Mouse (Mus musculus): ENCODE measurements at regions not wholly inside any gene's neighbourhood (a gene's known extent, or its start where the extent isn't known, plus 50 kb on each side); places are given as distances from the start of the nearest gene placed in this dataset.
A peak's percentile ranks its signal among the peaks of the same experiment; 100 is the strongest.

GRCm38 (mm10) chr4:5206394-5207099 lies 413.4 kb upstream of the Impad1 start:
- no peak for TF ChIP-seq POLR2A (IDR thresholded peaks at IDR 0.05; ENCODE audit: borderline replicate concordance, extremely low read depth, insufficient read depth, insufficient read length)
- H3K4me2 ChIP-seq (replicated peaks; ENCODE audit: low read depth, low read length, severe bottlenecking) = no peak overlapping the region

GRCm38 (mm10) chr4:5205328-5206208 lies 412.4 kb upstream of the Impad1 start:
- no peak for TF ChIP-seq POLR2A (IDR thresholded peaks at IDR 0.05; ENCODE audit: borderline replicate concordance, extremely low read depth, insufficient read depth, insufficient read length)
- Histone ChIP-seq H3K4me3 (replicated peaks; ENCODE audit: low read length) (no peak overlapping the region), H3K4me1 (ENCODE audit: control insufficient read depth, insufficient read depth, low read length) (0 out of 2 replicates have a peak, but pooled peaks cover 4% of the 10 kb centered on the region), H3K4me2 (replicated peaks; ENCODE audit: low read depth, low read length, severe bottlenecking) (no peak overlapping the region), H3K9me3 (ENCODE audit: control insufficient read depth, low read length) (no peaks in the 10 kb centered on the region), H3K36me3 (ENCODE audit: control insufficient read depth, insufficient read depth, low read length) (no peaks in the 10 kb centered on the region), H3K27ac (replicated peaks; ENCODE audit: low read depth, low read length) (no peak overlapping the region), H3K9ac (ENCODE audit: low read depth, low read length, severe bottlenecking) (no peak overlapping the region), H3K27me3 (ENCODE audit: control insufficient read depth, insufficient read depth, low read length) (no peaks in the 10 kb centered on the region)
- DNase-seq (ENCODE audit: low spot score) (peak; percentile 9), ATAC-seq (ENCODE audit: low FRiP score, low read depth) (0 out of 2 replicates have a peak, but pooled peaks have one; percentile 53)
- 33% methylated on average over 7 of the region's 7 CpGs for WGBS

More at GRCm38 (mm10) chr4:5206394-5207099, 413.4 kb upstream of the Impad1 start:
- WGBS = 44% methylated on average over 1 of the region's 1 CpGs
- Histone ChIP-seq H3K27ac (replicated peaks; ENCODE audit: low read depth, low read length) (no peak overlapping the region), H3K36me3 (ENCODE audit: control insufficient read depth, insufficient read depth, low read length) (no peaks in the 10 kb centered on the region), H3K4me3 (replicated peaks; ENCODE audit: low read length) (no peak overlapping the region), H3K9ac (ENCODE audit: low read depth, low read length, severe bottlenecking) (no peak overlapping the region), H3K4me1 (ENCODE audit: control insufficient read depth, insufficient read depth, low read length) (0 out of 2 replicates have a peak, but pooled peaks cover 4% of the 10 kb centered on the region), H3K9me3 (ENCODE audit: control insufficient read depth, low read length) (no peaks in the 10 kb centered on the region), H3K27me3 (ENCODE audit: control insufficient read depth, insufficient read depth, low read length) (no peaks in the 10 kb centered on the region)
- ATAC-seq (ENCODE audit: low FRiP score, low read depth) = no peak
- no peak for DNase-seq (ENCODE audit: low spot score)

- H3K9ac ChIP-seq (ENCODE audit: low read depth, low read length, severe bottlenecking) = no peak overlapping the region
- DNase-seq (ENCODE audit: low spot score) (no peak), ATAC-seq (ENCODE audit: low FRiP score, low read depth) (no peak)
- no peaks in the 10 kb centered on the region for H3K27me3 ChIP-seq (ENCODE audit: control insufficient read depth, insufficient read depth, low read length)
- no peak overlapping the region for H3K4me3 ChIP-seq (replicated peaks; ENCODE audit: low read length)
- no peaks in the 10 kb centered on the region for H3K9me3 ChIP-seq (ENCODE audit: control insufficient read depth, low read length)
- H3K27ac ChIP-seq (replicated peaks; ENCODE audit: low read depth, low read length) = no peak overlapping the region
- H3K4me2 ChIP-seq (replicated peaks; ENCODE audit: low read depth, low read length, severe bottlenecking) = no peak overlapping the region
- H3K4me1 ChIP-seq (ENCODE audit: control insufficient read depth, insufficient read depth, low read length) = no peaks in the 10 kb centered on the region
- H3K36me3 ChIP-seq (ENCODE audit: control insufficient read depth, insufficient read depth, low read length) = no peaks in the 10 kb centered on the region
- 58% methylated on average over 3 of the region's 3 CpGs for WGBS
- TF ChIP-seq POLR2A (IDR thresholded peaks at IDR 0.05; ENCODE audit: borderline replicate concordance, extremely low read depth, insufficient read depth, insufficient read length) = no peak
These were observed 401.1 kb upstream of the Impad1 start for GRCm38 (mm10) chr4:5194272-5194671.

- Histone ChIP-seq H3K4me1 (ENCODE audit: control insufficient read depth, insufficient read depth, low read length) (no peaks in the 10 kb centered on the region), H3K27me3 (ENCODE audit: control insufficient read depth, insufficient read depth, low read length) (no peaks in the 10 kb centered on the region), H3K4me3 (replicated peaks; ENCODE audit: low read length) (no peak overlapping the region), H3K4me2 (replicated peaks; ENCODE audit: low read depth, low read length, severe bottlenecking) (no peak overlapping the region), H3K27ac (replicated peaks; ENCODE audit: low read depth, low read length) (no peak overlapping the region), H3K9me3 (ENCODE audit: control insufficient read depth, low read length) (no peaks in the 10 kb centered on the region), H3K9ac (ENCODE audit: low read depth, low read length, severe bottlenecking) (no peak overlapping the region), H3K36me3 (ENCODE audit: control insufficient read depth, insufficient read depth, low read length) (no peaks in the 10 kb centered on the region)
- no peak for TF ChIP-seq POLR2A (IDR thresholded peaks at IDR 0.05; ENCODE audit: borderline replicate concordance, extremely low read depth, insufficient read depth, insufficient read length)
- 81% methylated on average over 1 of the region's 1 CpGs for WGBS
- DNase-seq (ENCODE audit: low spot score) = no peak
- ATAC-seq (ENCODE audit: low FRiP score, low read depth) = no peak
These were observed 388.4 kb upstream of the Impad1 start for GRCm38 (mm10) chr4:5181591-5181990.

- no peaks in the 10 kb centered on the region for H3K9me3 ChIP-seq (ENCODE audit: control insufficient read depth, low read length)
- H3K36me3 ChIP-seq (ENCODE audit: control insufficient read depth, insufficient read depth, low read length) = no peaks in the 10 kb centered on the region
- TF ChIP-seq POLR2A (IDR thresholded peaks at IDR 0.05; ENCODE audit: borderline replicate concordance, extremely low read depth, insufficient read depth, insufficient read length) = no peak
- no peak overlapping the region for H3K4me2 ChIP-seq (replicated peaks; ENCODE audit: low read depth, low read length, severe bottlenecking)
- H3K27me3 ChIP-seq (ENCODE audit: control insufficient read depth, insufficient read depth, low read length) = no peaks in the 10 kb centered on the region
- WGBS = 79% methylated on average over 11 of the region's 11 CpGs
- ATAC-seq (ENCODE audit: low FRiP score, low read depth) (no peak), DNase-seq (ENCODE audit: low spot score) (peak; percentile 36)
- H3K9ac ChIP-seq (ENCODE audit: low read depth, low read length, severe bottlenecking) = no peak overlapping the region
- H3K4me3 ChIP-seq (replicated peaks; ENCODE audit: low read length) = no peak overlapping the region
- H3K27ac ChIP-seq (replicated peaks; ENCODE audit: low read depth, low read length) = no peak overlapping the region
- H3K4me1 ChIP-seq (ENCODE audit: control insufficient read depth, insufficient read depth, low read length) = no peaks in the 10 kb centered on the region
These were observed 386.0 kb upstream of the Impad1 start for GRCm38 (mm10) chr4:5178991-5179693.

Data from limb, embryonic 14.5 days (tissue).